Mouse (Mus musculus) urinary bladder, postnatal 14 days (tissue): Measurements from ENCODE around the gene Mipol1.
"Not testable (repeated sequence)": the region's sequence is repeated elsewhere in the genome, so short reads cannot be mapped to it uniquely, and the experiment has no call there.

Experiments
- DNase-seq: peaks from one replicate; pipeline ENCODE4 v3.0.0; 2021; ENCODE audit warnings: low spot score

Gene Mipol1

GRCm38 (mm10) chr12:57230192-57230706 lies at the start of gene Mipol1, which contains the start of gene Prps1l3:
TSS of gene Mipol1 (plus strand) at chr12:57230427.
TSS of gene Prps1l3 (plus strand) at chr12:57230412.
- DNase-seq = peak; percentile 86

DNA sequence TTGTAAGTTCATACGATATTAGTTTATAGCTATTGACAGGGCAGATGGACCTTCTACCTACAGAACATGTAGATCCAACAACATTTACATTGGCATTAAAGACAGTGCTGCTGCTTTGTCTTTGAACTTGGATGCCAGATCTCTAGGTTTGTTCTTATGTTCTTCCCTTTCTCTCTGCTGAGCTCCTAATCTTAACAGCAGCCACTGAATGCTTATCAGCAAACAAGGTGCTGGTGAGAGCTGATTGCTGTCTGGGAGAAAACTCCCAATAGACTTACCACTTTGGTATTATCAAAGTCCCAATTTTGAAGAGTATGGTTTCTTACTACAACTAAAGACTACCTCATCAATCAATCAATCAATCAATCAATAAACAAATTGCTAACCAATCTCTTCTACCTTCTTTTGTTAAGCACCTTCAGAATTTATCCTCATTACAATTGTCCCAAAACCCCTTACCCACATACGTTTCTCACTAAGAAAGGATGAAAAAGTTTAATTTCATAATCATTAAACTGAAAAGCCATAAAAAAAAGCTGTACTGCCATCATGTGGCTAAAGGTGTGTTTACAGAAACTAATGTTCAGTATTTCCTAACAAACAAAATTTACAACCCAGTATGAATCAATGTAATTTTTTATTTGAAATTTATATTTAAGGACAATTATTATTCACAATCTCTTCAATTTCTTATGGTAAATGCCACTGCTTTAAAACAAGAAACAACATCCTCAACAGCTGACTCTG lies 45.7 kb upstream of the Mipol1 start:
- no peak for DNase-seq

- no peak for DNase-seq
Observed at GRCm38 (mm10) chr12:57185475-57185874, 44.8 kb upstream of the Mipol1 start.

- no peak for DNase-seq
Observed at GRCm38 (mm10) chr12:57186126-57186525, 44.1 kb upstream of the Mipol1 start.

DNA sequence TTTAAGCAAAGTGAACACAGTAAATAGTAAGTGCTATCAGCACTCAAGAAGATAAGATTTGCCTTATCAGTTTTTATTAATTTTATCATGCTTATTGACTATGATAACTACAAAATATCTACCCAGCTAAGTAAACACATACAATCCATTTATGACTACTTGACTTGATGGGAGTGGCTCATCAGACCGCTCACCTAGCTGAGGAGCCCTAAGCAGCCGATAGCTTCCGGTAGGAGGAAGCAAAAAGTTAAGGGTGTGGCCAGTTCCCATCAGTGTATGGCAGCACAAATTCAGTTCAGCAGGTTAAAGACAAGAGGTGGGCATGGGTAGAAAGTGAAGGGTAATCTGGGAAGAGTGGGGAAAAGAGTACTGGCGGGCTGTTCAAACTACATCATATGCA lies 43.2 kb upstream of the Mipol1 start:
- DNase-seq = no peak

DNA sequence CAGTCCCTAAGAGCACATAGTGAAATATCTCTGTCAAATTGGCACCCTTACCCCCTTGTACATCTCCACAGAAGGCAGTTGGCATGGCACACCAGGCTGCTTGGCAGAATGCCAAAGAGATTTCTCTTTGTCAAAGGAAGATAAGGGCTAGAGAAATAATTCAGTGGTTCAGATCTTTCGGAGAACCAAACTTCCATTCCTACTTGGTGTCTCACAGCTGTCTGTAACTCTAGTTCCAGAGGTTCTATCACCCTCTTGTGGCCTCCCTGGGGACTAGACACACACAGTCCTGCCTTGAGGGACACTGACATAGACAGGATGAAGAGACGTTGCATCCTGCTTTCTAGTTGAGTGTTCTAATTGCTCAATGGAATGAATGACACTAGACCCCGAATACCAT lies 35.6 kb upstream of the Mipol1 start:
- peak; percentile 3 for DNase-seq

DNA sequence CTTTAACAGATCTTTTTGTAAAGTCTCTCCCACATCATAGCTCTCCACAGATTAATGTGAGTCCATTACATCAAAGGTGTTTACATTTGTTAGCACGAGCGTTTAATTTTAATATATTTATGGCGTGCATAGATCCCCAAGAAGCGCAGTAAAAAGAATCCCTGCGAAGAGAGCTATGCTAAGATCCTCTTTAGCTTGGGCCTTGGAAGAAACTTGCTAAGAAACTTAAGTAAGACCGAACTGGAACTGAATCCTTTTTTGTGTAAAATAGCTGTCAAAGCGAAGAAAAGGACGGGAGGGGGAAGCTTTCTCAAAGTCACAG lies 34.0 kb upstream of the Mipol1 start:
- no peak for DNase-seq

DNA sequence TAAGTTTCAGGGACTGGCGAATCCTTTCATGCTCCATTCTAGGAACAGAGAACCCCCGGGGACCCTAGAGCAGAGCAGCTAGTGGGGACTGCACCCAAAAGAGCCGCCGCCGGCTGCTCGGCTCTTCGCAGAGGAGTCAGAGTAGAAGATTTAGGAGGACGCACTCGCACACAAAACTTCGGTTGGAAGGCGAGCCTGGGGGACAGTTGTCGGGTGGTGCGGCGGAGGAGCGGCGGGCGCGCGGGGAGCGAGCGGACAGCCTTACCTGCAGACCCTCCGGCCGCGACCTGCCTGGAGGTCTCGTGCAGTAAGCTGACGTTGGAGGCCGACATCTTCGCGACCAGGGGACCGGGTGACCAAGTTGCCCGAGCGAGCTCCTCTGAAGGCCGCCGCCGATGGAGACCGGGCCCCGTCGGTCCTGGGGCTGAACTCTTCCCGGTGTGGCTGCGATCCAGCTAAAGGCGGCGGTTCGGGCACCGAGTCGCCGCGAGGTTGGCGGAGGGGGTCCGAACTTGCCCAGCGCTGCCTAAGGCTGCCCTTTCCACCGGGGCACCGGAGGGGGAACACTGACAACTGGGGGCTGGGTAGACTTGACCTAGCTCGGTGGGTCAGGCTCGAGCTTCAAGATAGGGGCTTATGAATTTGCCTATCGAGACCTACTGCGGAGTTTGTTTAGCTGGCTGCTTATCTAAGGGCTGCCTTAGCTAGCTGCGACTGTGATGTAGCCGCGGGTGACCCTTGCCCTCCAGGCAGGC lies 33.4 kb upstream of the Mipol1 start:
- DNase-seq = peak; percentile 35

DNA sequence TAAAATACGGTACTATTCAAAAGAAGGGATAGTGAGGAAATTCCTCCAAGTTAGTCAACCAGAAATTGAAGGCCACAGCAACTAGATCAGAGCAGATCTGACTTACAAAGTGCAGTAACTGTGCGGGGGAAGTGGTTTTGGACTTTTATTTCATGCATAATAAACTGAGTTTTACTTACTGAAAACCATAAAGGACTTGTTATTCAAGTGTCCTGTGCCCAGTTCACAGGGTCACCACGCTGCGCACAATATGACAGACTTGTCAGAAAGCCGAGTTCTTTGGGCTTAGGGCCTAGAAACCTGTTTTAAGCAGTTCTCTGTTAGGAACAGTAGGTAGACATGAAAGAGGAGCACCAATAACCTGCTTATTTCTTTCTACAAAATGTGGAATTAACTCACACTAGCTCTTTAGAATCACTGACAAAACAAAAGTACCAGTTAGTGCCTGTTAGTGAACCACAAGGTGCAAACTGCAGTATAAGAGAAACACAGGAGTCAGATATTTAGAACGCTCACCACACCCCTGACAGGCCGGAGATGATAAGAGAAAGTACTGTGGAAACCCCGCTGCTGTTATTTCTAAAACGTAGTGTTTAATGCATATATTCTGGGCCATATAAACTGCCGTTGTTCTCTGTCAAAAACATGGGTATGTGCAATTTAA lies 32.7 kb upstream of the Mipol1 start, which contains the start of gene Slc25a21:
Gene Slc25a21, minus strand, starts transcription at position 110 of the 664 bp plus-strand sequence.
- no peak for DNase-seq

DNA sequence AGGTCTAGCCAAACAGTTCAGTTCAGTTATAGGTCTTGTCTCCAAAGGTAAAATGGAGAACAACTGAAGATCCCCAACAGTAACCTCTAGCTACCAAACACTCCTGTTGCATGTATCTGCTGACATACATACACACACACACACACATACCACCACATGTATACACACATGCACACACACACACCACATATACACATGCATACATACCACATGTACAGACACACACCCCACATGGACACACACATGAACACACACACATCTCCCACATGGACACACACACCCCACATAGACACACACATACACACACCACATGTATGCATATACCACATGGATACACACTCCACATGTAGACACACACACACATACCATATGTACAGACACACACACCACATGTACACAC lies 32.0 kb upstream of the Mipol1 start:
- DNase-seq = no peak

GRCm38 (mm10) chr12:57199427-57199826 lies 30.8 kb upstream of the Mipol1 start:
- no peak for DNase-seq

- DNase-seq = no peak
Observed at GRCm38 (mm10) chr12:57201901-57202300, 28.3 kb upstream of the Mipol1 start.

- no peak for DNase-seq
Observed at GRCm38 (mm10) chr12:57204276-57204851, 25.9 kb upstream of the Mipol1 start.

GRCm38 (mm10) chr12:57211353-57212311 lies 18.6 kb upstream of the Mipol1 start:
- DNase-seq = peak; percentile 64

DNA sequence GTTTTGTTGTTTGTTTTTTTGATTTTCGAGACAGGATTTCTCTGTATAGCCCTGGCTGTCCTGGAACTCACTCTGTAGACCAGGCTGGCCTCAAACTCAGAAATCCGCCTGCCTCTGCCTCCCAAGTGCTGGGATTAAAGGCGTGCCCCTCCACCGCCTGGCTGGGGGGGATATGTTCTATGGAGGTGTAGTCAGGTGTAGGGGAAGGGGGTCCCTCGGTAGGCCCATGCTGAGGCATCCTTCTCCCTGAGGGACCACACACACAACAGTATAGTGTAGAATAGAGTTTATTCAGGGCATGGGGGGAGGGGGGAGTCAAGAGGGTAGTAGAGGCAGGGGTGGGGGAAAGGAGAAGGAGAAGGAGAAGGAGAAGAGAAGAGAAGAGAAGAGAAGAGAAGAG lies 17.8 kb upstream of the Mipol1 start:
- not testable (repeated sequence) for DNase-seq

GRCm38 (mm10) chr12:57226411-57226810 lies 3.8 kb upstream of the Mipol1 start:
- DNase-seq = no peak

- no peak for DNase-seq
Observed at GRCm38 (mm10) chr12:57227776-57228175, 2.5 kb upstream of the Mipol1 start.

DNA sequence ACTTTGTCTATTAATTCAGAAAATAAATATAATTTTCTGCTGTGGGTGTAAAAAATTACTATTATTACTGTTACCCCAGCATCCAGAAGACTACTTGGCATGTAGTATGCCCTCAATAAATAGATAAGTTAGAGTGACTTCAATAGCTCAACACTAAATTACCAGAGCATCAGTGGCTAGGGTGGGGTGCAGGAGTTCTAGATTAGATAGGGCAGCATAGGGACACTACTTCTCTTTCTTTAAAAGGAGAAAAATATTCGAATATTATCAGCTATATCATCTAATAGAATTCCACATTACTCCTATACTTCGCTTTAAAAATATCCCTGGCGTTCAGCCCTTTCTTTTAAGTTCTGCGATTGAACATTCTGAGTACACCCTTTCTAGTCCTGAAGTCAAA lies 524 bp upstream of the Mipol1 start:
- no peak for DNase-seq

DNA sequence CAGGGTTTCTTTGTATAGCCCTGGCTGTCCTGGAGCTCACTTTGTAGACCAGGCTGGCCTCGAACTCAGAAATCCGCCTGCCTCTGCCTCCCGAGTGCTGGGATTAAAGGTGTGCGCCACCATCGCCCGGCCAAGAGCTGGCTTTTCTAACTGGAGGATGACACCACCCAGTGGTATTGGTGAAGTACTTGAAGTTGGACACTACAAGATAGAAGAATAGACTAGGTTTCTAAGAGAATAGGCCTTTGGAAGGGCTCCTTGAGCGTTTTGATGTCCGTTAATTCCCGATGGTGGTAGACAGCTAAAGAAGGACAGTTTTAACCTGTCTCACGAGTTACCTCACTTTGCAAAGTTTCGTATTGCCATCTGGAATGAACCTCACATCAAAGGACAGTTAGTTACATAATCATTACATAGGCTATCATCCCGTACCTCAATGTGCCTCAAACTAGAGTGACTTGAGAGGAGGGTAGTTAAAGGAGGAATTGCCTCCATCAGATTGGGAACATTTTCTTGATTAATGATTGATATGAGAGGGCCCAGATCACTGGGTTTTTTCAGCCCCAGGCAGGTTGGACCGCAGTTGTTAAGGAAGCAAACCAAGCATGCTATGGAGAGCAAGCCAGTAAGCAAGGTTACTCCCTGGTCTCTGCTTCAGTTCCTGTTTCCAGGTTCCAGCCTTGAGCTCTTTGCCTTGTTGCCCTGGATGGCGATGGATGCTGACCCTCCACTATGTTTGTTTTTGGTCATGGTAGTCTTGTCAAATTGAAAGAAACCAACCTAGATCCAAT lies 1.1 kb downstream of the Mipol1 start:
- peak; percentile 14 for DNase-seq

GRCm38 (mm10) chr12:57233386-57233785 lies 3.2 kb downstream of the Mipol1 start:
- no peak for DNase-seq
